Mouse (Mus musculus): ENCODE results near the gene Mgat4e.

Gene Mgat4e

GRCm38 (mm10) chr1:134549632-134550132, at the start of gene Mgat4e:
Mgat4e (minus strand) TSS chr1:134549682.
- no peak for DNase-seq (ENCODE audit: extremely low spot score, low spot score)

GRCm38 (mm10) chr1:134597339-134598054, 48.0 kb upstream of the Mgat4e start:
- DNase-seq (ENCODE audit: extremely low spot score, low spot score), result no peak

- DNase-seq (ENCODE audit: extremely low spot score, low spot score), result no peak
Measured at GRCm38 (mm10) chr1:134591773-134592172, 42.3 kb upstream of the Mgat4e start.

- no peak for DNase-seq (ENCODE audit: extremely low spot score, low spot score)
Measured at GRCm38 (mm10) chr1:134589676-134590075, 40.2 kb upstream of the Mgat4e start.

GRCm38 (mm10) chr1:134583560-134583959, 34.1 kb upstream of the Mgat4e start:
- no peak for DNase-seq (ENCODE audit: extremely low spot score, low spot score)

GRCm38 (mm10) chr1:134580796-134581195, 31.3 kb upstream of the Mgat4e start:
- DNase-seq (ENCODE audit: extremely low spot score, low spot score), result no peak

- no peak for DNase-seq (ENCODE audit: extremely low spot score, low spot score)
Measured at GRCm38 (mm10) chr1:134577384-134578120, 28.1 kb upstream of the Mgat4e start.

- DNase-seq (ENCODE audit: extremely low spot score, low spot score), result no peak
Measured at GRCm38 (mm10) chr1:134573932-134574315, 24.4 kb upstream of the Mgat4e start.

GRCm38 (mm10) chr1:134573300-134573931, 23.9 kb upstream of the Mgat4e start:
- DNase-seq (ENCODE audit: extremely low spot score, low spot score), result no peak

GRCm38 (mm10) chr1:134570631-134571030, 21.1 kb upstream of the Mgat4e start:
- DNase-seq (ENCODE audit: extremely low spot score, low spot score), result no peak

- no peak for DNase-seq (ENCODE audit: extremely low spot score, low spot score)
Measured at GRCm38 (mm10) chr1:134570171-134570570, 20.7 kb upstream of the Mgat4e start.

GRCm38 (mm10) chr1:134567511-134567910, 18.0 kb upstream of the Mgat4e start:
- DNase-seq (ENCODE audit: extremely low spot score, low spot score), result no peak

GRCm38 (mm10) chr1:134563726-134564125, 14.2 kb upstream of the Mgat4e start:
- DNase-seq (ENCODE audit: extremely low spot score, low spot score), result no peak

- no peak for DNase-seq (ENCODE audit: extremely low spot score, low spot score)
Measured at GRCm38 (mm10) chr1:134562457-134562856, 13.0 kb upstream of the Mgat4e start.

GRCm38 (mm10) chr1:134561770-134562143, 12.3 kb upstream of the Mgat4e start:
- no peak for DNase-seq (ENCODE audit: extremely low spot score, low spot score)

GRCm38 (mm10) chr1:134560801-134561769, 11.6 kb upstream of the Mgat4e start:
- DNase-seq (ENCODE audit: extremely low spot score, low spot score), result peak; percentile 65

GRCm38 (mm10) chr1:134560396-134560795, 10.9 kb upstream of the Mgat4e start:
- no peak for DNase-seq (ENCODE audit: extremely low spot score, low spot score)

GRCm38 (mm10) chr1:134559976-134560375, 10.5 kb upstream of the Mgat4e start, which contains the start of gene Kdm5b:
Kdm5b (plus strand) TSS chr1:134560171.
- DNase-seq (ENCODE audit: extremely low spot score, low spot score), result peak; percentile 90

GRCm38 (mm10) chr1:134559226-134559625, 9.7 kb upstream of the Mgat4e start:
- no peak for DNase-seq (ENCODE audit: extremely low spot score, low spot score)

- no peak for DNase-seq (ENCODE audit: extremely low spot score, low spot score)
Measured at GRCm38 (mm10) chr1:134558511-134558910, 9.0 kb upstream of the Mgat4e start.

- peak; percentile 95 for DNase-seq (ENCODE audit: extremely low spot score, low spot score)
Measured at GRCm38 (mm10) chr1:134556671-134557218, 7.3 kb upstream of the Mgat4e start.

Data from neural tube, embryonic 10.5 days (tissue).